Mouse (Mus musculus): Measurements from ENCODE around the gene Maz. TPM values are rescaled to one million over a fixed set of nuclear protein-coding genes. Genes with fewer than 3 reads are reported as not detected.

Maz gene
- polyA plus RNA-seq, 1 experiment = 1,081 TPM

GRCm38 (mm10) chr7:126988816-126989215 is 38.0 kb downstream of the Maz start:
- no peak for TF ChIP-seq GATA1 (IDR thresholded peaks at IDR 0.05; ENCODE audit: low read length)

- no peak for TF ChIP-seq GATA1 (IDR thresholded peaks at IDR 0.05; ENCODE audit: low read length)
Observed at GRCm38 (mm10) chr7:126986319-126986718, 40.5 kb downstream of the Maz start.

- TF ChIP-seq GATA1 (IDR thresholded peaks at IDR 0.05; ENCODE audit: low read length) = no peak
Observed at GRCm38 (mm10) chr7:126984667-126985444, 42.0 kb downstream of the Maz start.

GRCm38 (mm10) chr7:126983113-126983512 is 43.7 kb downstream of the Maz start:
- TF ChIP-seq GATA1 (IDR thresholded peaks at IDR 0.05; ENCODE audit: low read length) = no peak

- TF ChIP-seq GATA1 (IDR thresholded peaks at IDR 0.05; ENCODE audit: low read length) = no peak
Observed at GRCm38 (mm10) chr7:126982054-126982453, 44.8 kb downstream of the Maz start.

- TF ChIP-seq GATA1 (IDR thresholded peaks at IDR 0.05; ENCODE audit: low read length) = no peak
Observed at GRCm38 (mm10) chr7:126981601-126982000, 45.2 kb downstream of the Maz start.

- no peak for TF ChIP-seq GATA1 (IDR thresholded peaks at IDR 0.05; ENCODE audit: low read length)
Observed at GRCm38 (mm10) chr7:126978841-126979240, 48.0 kb downstream of the Maz start.

GRCm38 (mm10) chr7:126976878-126977459 is 49.9 kb downstream of the Maz start:
- TF ChIP-seq GATA1 (IDR thresholded peaks at IDR 0.05; ENCODE audit: low read length) = no peak

- TF ChIP-seq GATA1 (IDR thresholded peaks at IDR 0.05; ENCODE audit: low read length) = no peak
Observed at GRCm38 (mm10) chr7:126975950-126976866, 50.6 kb downstream of the Maz start, which contains the start of gene Cdiptos. Gene Cdiptos (minus strand): TSS chr7:126976098.

GRCm38 (mm10) chr7:126975893-126975949 is 51.1 kb downstream of the Maz start, which contains the start of gene Cdipt:
Gene Cdipt (plus strand): TSS chr7:126975914.
- TF ChIP-seq GATA1 (IDR thresholded peaks at IDR 0.05; ENCODE audit: low read length) = no peak

- TF ChIP-seq GATA1 (IDR thresholded peaks at IDR 0.05; ENCODE audit: low read length) = no peak
Observed at GRCm38 (mm10) chr7:126975493-126975892, 51.3 kb downstream of the Maz start.

Other genes starting within 250 kb of the Maz start
- 0.23 and 0.55 TPM in 2 replicates for gene Tbx6, start 245.6 kb downstream of the Maz start, polyA plus RNA-seq (2012)
- 185 and 249 TPM in 2 replicates for gene Ppp4c, start 234.5 kb downstream of the Maz start, polyA plus RNA-seq (2012)
- 0.35 and 0.56 TPM in 2 replicates for gene Fam57b, start 229.4 kb downstream of the Maz start, polyA plus RNA-seq (2012)
- not detected in 2 replicates for gene 4930451I11Rik, start 195.4 kb downstream of the Maz start, polyA plus RNA-seq (2012)
- not detected in 2 replicates for gene Doc2a, start 179.6 kb downstream of the Maz start, polyA plus RNA-seq (2012)
- 312 and 358 TPM in 2 replicates for gene Hirip3, start 165.1 kb downstream of the Maz start, polyA plus RNA-seq (2012)
- gene Ino80e, start 164.7 kb downstream of the Maz start, polyA plus RNA-seq (2012) = 1,199 and 1,504 TPM in 2 replicates
- gene Taok2, start 142.3 kb downstream of the Maz start, polyA plus RNA-seq (2012) = 210 and 262 TPM in 2 replicates
- gene Tmem219, start 104.1 kb downstream of the Maz start, polyA plus RNA-seq (2012) = 54.6 and 89.1 TPM in 2 replicates
- 27.6 and 38.3 TPM in 2 replicates for gene Kctd13, start 98.2 kb downstream of the Maz start, polyA plus RNA-seq (2012)
- not detected in 2 replicates for gene Asphd1, start 77.5 kb downstream of the Maz start, polyA plus RNA-seq (2012)
- gene Sez6l2, start 76.5 kb downstream of the Maz start, polyA plus RNA-seq (2012) = 0.59 and 0.93 TPM in 2 replicates
- 94.7 and 114 TPM in 2 replicates for gene Cdipt, start 51.1 kb downstream of the Maz start, polyA plus RNA-seq (2012)
- gene Cdiptos, start 50.9 kb downstream of the Maz start, polyA plus RNA-seq (2012) = 0.04 and 0.16 TPM in 2 replicates
- gene Mvp, start 12.4 kb downstream of the Maz start, polyA plus RNA-seq (2012) = 18.3 and 22.4 TPM in 2 replicates
- gene Pagr1b, start 10.6 kb downstream of the Maz start, polyA plus RNA-seq (2012) = 4.9 and 12.5 TPM in 2 replicates
- gene Pagr1a, start 9.7 kb downstream of the Maz start, polyA plus RNA-seq (2012) = 31.1 and 76.8 TPM in 2 replicates
- 145 and 228 TPM in 2 replicates for gene Gm42742, start 5.9 kb downstream of the Maz start, polyA plus RNA-seq (2012)
- gene Prrt2, start 5.8 kb downstream of the Maz start, polyA plus RNA-seq (2012) = 0.53 and 1.9 TPM in 2 replicates
- gene Kif22, start 15.4 kb upstream of the Maz start, polyA plus RNA-seq (2012) = 45.3 and 56.9 TPM in 2 replicates
- gene Zg16, start 60.3 kb upstream of the Maz start, polyA plus RNA-seq (2012) = not detected in 2 replicates
- gene AI467606, start 64.3 kb upstream of the Maz start, polyA plus RNA-seq (2012) = 197 and 223 TPM in 2 replicates
- 0.98 and 2.0 TPM in 2 replicates for gene Qprt, start 95.2 kb upstream of the Maz start, polyA plus RNA-seq (2012)
- gene Spn, start 110.8 kb upstream of the Maz start, polyA plus RNA-seq (2012) = 104 and 107 TPM in 2 replicates
- 81.2 and 81.3 TPM in 2 replicates for gene Cd2bp2, start 169.0 kb upstream of the Maz start, polyA plus RNA-seq (2012)
- gene Tbc1d10b, start 181.4 kb upstream of the Maz start, polyA plus RNA-seq (2012) = 58.8 and 62.5 TPM in 2 replicates
- gene Mylpf, start 181.9 kb upstream of the Maz start, polyA plus RNA-seq (2012) = 1.2 and 4.3 TPM in 2 replicates
- gene Zfp553, start 206.0 kb upstream of the Maz start, polyA plus RNA-seq (2012) = 37.7 and 38.1 TPM in 2 replicates
- 151 and 170 TPM in 2 replicates for gene Sept1, start 206.1 kb upstream of the Maz start, polyA plus RNA-seq (2012)
- 86.6 and 115 TPM in 2 replicates for gene Zfp771, start 217.2 kb upstream of the Maz start, polyA plus RNA-seq (2012)
- gene Dctpp1, start 233.7 kb upstream of the Maz start, polyA plus RNA-seq (2012) = 108 and 177 TPM in 2 replicates
- 68.0 and 94.5 TPM in 2 replicates for gene Sephs2, start 247.0 kb upstream of the Maz start, polyA plus RNA-seq (2012)

Data from G1E-ER4 (cell line).